Mouse (Mus musculus): ENCODE measurements at regions not wholly inside any gene's neighbourhood (a gene's known extent, or its start where the extent isn't known, plus 50 kb on each side); places are given as distances from the start of the nearest gene placed in this dataset. TPM values are rescaled to one million over a fixed set of nuclear protein-coding genes. Genes with fewer than 3 reads are reported as not detected.

DNA sequence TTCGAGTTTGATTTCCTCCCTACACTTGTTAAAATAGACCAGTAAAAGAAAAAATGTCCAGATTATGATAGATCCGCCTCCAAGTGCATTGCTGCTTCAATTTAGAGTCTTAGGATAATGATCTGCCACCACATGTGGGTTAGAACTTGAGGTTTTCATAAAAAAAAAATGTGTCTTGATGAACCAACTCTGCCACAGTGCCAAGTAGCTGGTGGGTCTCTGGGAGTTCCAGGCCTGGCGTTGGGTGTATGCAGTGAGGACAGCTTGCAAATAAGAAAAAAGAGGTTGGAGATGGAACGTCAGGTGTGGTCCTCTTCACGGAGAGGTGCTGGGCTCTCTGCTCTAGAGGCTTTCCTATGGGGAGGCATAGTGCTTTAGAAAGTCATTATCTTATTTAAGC, 53.6 kb upstream of the Gm10320 start:
- no peak for ATAC-seq (ENCODE audit: borderline replicate concordance, extremely low read depth, low FRiP score, low TSS enrichment)
- Histone ChIP-seq H3K4me2 (no peak overlapping the region), H3K4me3 (no peak overlapping the region), H3K36me3 (no peaks in the 10 kb centered on the region), H3K9me3 (no peaks in the 10 kb centered on the region), H3K27me3 (no peaks in the 10 kb centered on the region), H3K9ac (no peak overlapping the region), H3K4me1 (no peaks in the 10 kb centered on the region), H3K27ac (no peak overlapping the region)
- 60% methylated on average over 5 of the region's 5 CpGs for WGBS

DNA sequence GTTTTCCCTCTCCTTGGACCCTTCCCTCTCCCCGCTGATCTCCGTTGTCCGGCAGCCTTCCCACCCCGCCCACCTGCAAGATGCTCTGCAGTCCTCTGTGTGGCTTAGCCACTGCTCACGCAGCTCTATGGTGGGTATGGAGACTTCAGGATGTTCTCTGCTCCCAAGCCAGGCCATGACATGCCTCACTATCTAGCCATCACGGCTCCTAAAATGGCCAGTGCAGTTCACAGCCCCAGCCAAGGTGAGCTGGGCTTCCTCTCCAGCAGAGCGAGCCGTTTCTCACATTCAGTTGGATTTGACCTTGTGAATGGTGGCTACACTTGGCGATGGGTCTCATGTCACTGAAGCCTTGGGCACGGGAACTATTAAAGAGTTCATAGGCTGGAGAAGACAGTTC, 52.2 kb upstream of the Gm10320 start:
- H3K9me3 ChIP-seq, result no peaks in the 10 kb centered on the region
- no peaks in the 10 kb centered on the region for H3K36me3 ChIP-seq
- no peaks in the 10 kb centered on the region for H3K4me1 ChIP-seq
- no peak overlapping the region for H3K4me3 ChIP-seq
- H3K4me2 ChIP-seq, result no peak overlapping the region
- H3K9ac ChIP-seq, result no peak overlapping the region
- no peak overlapping the region for H3K27ac ChIP-seq
- no peak for ATAC-seq (ENCODE audit: borderline replicate concordance, extremely low read depth, low FRiP score, low TSS enrichment)
- no peaks in the 10 kb centered on the region for H3K27me3 ChIP-seq
- 87% methylated on average over 10 of the region's 10 CpGs for WGBS

Small RNA genes lying in the stretch of these regions (microRNA-seq; reads per million reads assigned to microRNA genes)
- gene Gm22698, result not detected
